Mouse (Mus musculus) R1 (cell line): ENCODE results near the gene Dpm3.

Source experiments
- DNase-seq: peaks from one replicate; pipeline ENCODE4 v3.0.0-alpha.2; 2018; ENCODE audit warnings: low read depth, low spot score

Dpm3 gene

DNA sequence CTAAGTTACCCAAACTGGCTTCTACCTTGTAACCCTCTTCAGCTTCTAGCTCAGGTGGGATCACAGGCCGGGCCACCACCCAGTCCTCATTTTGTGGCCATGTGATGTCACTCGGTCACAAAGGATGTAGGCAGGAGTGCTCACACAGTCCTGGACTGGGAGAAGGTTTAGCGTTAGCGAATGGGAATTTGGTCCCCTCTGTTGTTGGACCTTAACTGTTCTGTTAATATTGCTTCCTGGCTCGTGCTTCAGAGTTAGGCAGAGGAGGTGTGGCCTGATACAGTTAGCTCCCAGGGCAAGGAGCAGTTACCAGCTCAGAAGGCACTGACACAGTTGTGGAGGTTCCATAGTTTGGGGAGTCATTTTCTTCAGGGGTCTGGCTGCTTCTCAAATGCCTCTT lies 35.0 kb downstream of the Dpm3 start:
- DNase-seq = no peak

DNA sequence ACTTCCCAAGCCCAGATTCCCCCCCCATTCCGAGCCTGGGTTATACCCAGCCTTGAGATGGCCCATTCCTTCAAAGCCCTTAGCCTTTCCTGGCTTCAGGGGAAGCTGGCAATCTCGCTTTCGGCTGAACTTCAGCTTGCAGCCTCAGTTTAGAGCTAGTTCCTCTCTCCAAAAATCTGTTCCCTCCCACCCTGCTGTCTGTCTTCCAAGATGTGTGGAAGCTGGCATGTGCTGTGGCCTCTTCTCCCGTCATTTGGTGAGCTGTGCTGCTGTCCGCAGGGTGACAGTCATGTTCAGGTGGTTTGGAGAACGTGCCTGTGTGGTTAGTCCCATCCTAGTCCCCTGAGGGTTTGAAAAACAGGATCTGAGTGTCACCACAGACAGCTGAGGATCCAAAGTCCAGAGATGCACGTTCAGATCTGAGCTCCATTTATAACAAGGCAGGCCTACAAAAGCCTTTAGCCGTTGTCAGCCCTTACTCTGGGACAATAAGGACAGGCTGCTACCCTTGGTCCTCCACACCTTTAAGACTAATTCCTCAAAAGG lies 36.6 kb downstream of the Dpm3 start:
- no peak for DNase-seq

DNA sequence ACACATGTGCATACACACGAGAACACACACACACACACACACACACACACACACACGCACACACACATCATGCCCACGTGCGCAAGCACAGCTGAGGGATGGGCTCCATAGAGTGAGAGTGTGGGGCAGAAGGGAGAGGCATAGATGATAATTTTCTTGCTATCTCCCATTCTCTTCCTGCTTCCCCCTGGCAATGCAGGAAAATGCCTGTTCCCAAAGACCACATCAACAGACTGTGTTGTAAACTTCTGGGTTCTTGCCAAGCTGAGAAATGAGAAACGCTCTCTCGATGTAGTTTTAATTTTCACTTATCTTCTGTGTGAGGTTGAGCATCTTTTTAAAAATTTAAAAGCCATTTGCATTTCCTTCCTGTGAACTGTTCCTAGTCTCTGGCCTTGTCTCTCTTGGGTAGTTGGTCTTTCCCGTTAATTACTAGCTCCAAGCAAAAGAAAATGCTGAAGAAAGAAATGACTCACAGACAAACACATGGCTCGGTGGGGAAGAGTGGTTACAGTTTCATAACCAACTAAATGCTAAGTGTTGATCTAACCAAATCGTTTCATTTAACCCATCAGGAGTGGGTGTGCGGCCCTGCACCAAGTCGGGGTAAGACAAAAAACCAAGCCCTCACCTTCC lies 37.7 kb downstream of the Dpm3 start:
- no peak for DNase-seq

DNA sequence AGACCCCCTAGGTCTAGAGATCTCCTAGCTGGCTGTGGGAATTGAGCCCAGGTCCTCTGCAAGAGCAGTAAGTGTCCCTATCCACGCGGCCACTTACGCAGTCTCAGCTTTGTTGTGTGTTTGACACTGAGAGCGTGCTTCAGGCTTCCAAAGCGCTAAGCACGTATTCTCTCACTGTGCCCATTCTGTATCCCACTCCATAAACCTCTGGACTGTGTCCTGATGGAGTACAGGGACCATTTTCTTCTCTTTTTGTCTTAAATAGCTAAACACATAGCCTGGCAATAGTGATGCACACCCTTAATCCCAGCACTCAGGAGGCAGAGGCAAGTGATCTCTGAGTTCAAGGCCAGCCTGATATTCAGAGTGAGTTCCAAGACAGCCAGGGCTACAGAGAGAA lies 39.8 kb downstream of the Dpm3 start:
- peak; percentile 17 for DNase-seq

DNA sequence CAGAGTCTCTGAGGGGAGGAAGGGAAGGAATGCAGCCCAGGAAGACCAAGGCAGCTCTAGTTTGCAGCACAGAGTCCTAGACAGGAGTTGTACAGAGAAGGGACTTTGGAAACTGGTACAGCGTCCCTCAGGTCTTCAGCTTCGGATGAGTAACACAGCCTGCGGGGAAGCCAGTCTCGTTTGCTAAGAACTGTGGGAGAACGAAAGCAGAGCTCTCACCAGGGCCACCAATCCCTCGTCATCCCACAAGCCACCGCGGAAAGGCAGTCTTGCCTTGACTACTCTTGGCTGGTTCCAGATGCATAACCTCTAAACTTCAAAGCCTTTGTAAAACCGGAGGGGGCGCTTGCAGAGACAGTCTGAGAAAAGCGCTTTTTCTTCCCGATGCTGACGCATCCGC lies 40.3 kb downstream of the Dpm3 start:
- DNase-seq = peak; percentile 69

DNA sequence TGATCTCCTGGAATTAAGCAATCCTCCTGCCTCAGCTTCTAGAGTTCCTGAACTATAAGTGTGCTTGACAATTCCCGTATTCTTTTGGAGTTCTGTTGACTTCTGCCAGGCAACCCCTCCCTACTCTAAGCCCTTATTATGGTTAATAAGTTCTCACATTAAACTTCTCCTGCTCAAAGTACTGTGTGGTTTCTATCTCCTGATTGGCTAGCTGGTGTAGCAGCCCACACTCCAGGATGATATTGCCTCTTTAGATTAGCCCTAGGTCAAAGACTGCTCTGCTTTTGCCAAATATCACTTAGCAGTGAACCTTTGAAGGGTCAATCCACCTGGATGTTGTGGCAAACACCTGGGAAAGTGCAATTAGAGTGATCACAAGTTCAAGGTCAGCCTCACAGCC lies 40.9 kb downstream of the Dpm3 start:
- no peak for DNase-seq

DNA sequence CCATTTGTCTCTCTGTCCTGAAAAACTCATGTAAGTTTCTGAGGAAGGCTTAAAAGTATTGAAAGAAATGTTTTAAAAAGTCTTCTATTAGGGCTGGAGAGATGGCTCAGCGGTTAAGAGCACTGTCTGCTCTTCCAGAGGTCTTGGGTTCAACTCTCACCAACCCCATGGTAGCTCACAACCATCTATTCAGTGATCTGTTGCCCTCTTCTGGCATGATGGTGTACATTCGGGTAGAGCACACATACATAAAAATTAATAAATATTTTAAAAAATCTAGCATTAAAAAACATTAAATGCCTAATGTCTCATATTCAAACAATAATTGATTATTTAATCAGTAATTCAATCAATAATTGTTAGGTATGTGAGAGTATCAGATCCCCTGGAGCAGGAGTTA lies 41.4 kb downstream of the Dpm3 start:
- no peak for DNase-seq

DNA sequence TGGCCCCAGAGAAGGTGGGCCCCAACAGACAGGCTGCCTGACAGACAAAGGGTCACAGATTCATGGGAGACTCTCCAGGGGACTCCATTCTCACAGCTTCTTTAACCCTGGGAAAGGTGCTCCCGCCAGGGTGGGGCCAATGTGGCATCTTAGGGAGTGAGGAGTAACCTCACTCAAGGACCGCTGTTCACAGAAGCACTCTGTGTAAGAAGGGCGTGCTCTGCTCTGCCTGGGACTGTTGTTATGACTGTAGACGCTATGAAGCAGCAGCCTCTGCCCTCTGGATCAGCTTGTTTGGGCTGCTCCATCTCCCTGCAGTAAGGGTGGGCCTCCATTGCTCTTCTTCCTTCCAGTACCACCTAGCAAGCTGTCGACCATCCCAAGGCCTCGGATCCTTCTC lies 45.3 kb downstream of the Dpm3 start:
- DNase-seq = no peak

DNA sequence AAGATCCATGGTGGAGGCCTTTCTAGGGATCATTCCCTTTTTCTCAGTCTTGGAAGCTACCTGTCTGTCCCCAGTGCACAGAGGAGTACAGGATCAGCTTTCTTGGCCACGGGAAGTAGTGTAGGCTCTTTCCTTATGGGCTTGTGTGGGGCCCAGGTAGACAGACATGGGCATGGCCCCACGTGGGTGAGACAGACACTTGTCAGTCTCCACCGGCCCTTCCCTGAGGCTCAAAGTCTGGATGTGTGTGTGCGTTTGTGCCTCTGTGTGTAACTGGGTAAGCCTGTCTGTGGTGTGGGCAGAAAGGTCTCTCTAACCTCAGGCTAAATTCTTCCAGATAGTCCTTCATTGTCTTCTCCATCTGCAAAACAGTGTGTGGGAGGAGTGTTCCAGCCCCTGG lies 45.9 kb downstream of the Dpm3 start:
- DNase-seq = no peak

DNA sequence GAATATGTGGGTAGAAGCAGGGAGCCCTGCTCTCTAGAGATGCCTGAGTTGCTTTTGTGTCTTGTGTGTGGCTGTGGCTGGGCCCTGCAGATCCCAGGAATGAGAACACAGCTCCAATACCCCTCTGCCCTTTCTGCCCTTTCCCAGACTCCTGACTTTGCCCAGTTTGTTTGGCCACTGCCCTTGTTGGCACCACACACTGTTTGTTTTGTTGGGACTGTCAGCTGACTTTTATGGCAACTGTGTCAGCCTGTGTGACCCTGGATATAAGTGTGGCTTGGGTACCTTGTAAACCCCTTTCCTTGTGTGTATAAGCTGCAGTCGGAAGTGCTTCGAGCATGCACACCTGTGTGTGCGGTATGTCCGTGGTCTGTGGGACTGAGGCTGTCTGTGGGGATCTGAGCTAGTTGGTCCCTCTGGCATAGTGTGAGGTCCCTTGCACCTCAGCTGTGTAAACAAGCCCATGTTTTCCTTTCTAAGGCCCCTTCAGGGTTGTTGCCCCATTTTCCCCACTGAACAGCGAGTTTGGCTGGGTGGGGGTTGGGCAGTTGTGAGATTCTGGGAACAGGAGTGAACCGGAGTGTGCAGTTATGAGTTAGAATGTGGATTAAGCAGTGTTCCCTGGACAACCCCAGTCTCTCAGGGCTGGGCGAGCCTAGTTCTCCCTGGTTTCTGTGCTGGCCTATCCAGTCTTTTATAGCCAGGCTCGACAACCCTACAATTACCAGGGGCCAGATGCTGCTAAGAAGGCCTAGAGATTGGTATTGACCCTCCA lies 46.6 kb downstream of the Dpm3 start:
- no peak for DNase-seq

DNA sequence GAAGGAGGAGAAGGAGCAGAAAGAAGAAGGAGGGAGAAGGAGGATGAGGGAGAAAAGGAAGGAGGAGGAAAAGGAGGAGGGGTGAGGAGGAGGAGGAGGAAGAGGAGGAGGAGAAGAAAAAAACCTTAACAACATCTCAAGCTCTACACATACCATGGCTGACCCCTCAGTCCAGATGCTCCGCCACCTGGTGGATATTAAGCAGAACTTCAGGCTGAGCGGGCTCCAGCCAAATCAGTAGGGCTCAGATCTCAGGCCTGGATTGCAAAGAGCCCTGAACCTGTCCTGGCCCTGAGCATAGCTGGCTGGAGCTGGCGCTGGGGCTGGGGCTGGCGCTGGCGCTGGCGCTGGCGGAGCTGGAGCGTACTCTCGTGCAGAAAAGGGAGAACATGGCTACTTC lies 48.9 kb downstream of the Dpm3 start:
- DNase-seq = peak; percentile 86

DNA sequence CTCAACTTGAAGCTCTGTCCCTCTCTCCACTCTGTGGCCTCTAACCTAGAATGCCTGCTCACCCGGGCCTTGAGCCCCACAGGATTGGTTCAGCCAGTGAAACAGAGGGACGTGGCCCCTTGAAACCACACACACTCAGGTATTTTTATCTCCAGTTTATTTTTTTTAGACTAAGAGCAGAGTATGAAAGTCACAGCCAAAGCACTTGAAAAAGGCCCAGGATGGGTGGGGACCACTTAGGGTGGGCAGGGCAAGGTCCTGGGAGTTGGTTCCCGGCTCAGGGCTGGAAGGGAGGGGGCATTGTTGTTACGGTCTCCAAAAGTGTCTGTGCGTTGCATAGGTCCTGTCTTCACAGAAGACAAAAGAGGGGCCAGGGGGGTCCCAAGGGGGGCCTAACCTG lies 55.2 kb downstream of the Dpm3 start:
- no peak for DNase-seq

DNA sequence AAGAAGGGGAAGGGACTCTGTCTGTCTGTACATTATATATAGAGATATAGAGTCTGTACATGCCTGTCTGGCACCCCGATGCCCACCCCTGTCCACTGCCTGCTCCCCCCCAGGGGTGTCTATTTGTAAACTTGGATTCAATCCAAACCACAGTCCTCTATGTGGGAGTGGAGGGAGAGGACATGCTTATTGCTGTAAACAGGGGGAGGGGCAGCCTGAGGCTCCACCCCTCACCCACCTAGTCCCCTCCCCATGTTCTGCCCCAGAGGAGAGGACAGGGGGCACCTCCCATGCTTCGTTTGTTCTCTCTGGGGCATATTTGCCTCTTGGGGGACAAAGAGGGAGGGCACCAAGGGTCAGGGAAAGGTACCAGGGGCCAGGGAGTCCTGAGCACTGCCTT lies 55.6 kb downstream of the Dpm3 start:
- peak; percentile 60 for DNase-seq

DNA sequence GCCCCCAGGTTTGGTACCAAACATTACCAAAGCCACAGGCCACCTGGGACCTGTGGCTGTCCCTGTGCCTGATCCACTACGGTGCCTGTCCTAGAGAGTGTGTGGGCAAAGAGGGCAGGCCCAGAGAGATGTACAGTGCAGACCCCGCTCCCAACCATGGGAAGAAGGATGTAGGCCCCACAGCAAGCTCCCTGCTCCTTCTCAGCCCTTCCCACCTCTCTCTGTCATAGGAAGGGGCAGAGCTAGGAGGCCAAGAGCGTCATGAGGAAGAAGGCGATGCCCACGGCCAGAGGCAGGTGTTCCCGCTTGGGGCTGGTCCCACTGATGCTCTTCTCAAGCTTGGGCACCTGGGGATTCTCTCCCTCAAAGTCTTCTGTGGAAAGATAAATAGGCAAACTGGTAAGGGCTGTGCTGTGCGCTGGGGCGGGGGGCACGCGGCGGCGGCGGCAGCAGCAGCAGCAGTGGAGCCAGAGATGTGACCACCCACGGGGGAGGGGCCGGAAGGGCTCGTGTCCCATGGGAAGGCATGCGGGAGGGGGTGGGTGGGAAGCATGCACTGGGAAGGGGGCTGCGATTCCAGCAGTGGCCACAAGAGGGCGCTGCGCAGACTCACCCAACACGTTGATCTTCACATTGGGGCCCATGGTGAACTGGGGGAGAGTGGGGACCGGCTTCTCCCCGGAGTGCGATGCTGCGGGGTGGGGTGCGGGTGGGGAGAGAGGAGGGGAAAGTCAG lies 56.2 kb downstream of the Dpm3 start:
- peak; percentile 92 for DNase-seq

DNA sequence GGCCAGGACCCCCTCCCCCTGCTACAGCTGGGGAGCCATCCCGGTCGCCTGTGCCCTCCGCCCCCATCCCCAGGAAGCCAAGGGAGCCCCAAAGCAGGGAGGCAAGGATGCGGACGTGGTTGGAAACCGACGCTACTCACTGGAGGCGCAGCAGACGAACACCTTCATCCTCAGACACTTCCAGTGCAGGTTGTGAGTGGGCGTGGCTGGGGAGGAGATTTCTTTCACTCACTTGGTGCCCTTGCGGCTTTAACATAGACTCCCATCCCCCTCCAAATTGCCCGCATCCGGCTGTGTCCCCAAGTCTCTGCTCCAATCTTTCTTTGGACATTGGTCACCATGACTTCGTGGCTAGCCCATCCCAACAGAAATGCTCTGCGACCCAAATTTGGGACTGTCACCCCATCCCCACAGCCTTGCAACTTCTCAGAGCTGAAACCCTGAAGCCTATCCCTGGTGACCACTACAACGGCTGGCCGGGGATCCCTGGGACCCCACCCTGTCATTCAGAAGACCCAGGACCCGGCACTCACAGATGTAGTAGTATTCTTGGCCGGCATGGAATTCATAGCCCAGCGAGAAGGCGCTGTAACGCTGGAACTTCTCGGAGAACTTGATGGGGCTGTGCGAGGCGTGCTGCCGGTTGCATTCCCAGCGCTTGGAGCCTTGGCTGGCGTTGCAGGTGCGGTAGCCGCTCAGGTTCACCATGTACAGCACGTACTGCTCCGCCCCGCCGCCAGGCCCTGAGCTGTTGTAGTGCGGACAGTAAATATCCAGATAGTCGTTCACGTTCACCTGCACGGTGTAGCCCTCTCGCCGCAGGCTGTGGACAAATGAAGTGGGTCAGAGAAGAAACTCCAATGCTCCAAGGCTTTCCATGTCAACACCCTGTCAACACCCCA lies 57.0 kb downstream of the Dpm3 start:
- peak; percentile 83 for DNase-seq
